Mouse (Mus musculus): Measurements from ENCODE around the gene Enpp7.

The Enpp7 gene

GRCm38 (mm10) chr11:118987999-118988398, at the start of gene Enpp7:
Gene Enpp7, plus strand, starts transcription at chr11:118988188.
- DNase-seq (ENCODE audit: low spot score): no peak

GRCm38 (mm10) chr11:118939731-118940130, 48.3 kb upstream of the Enpp7 start:
- no peak for DNase-seq (ENCODE audit: low spot score)

- no peak for DNase-seq (ENCODE audit: low spot score)
Measured at GRCm38 (mm10) chr11:118940539-118940938, 47.4 kb upstream of the Enpp7 start.

- no peak for DNase-seq (ENCODE audit: low spot score)
Measured at GRCm38 (mm10) chr11:118941268-118941667, 46.7 kb upstream of the Enpp7 start.

- no peak for DNase-seq (ENCODE audit: low spot score)
Measured at GRCm38 (mm10) chr11:118945868-118946267, 42.1 kb upstream of the Enpp7 start.

- DNase-seq (ENCODE audit: low spot score): no peak
Measured at GRCm38 (mm10) chr11:118955016-118955415, 33.0 kb upstream of the Enpp7 start.

- DNase-seq (ENCODE audit: low spot score): no peak
Measured at GRCm38 (mm10) chr11:118957070-118957471, 30.9 kb upstream of the Enpp7 start.

- DNase-seq (ENCODE audit: low spot score): no peak
Measured at GRCm38 (mm10) chr11:118960649-118961048, 27.3 kb upstream of the Enpp7 start.

GRCm38 (mm10) chr11:118962478-118962877, 25.5 kb upstream of the Enpp7 start:
- no peak for DNase-seq (ENCODE audit: low spot score)

- DNase-seq (ENCODE audit: low spot score): no peak
Measured at GRCm38 (mm10) chr11:118963926-118964325, 24.1 kb upstream of the Enpp7 start.

- no peak for DNase-seq (ENCODE audit: low spot score)
Measured at GRCm38 (mm10) chr11:118965078-118965477, 22.9 kb upstream of the Enpp7 start.

- no peak for DNase-seq (ENCODE audit: low spot score)
Measured at GRCm38 (mm10) chr11:118971470-118972034, 16.4 kb upstream of the Enpp7 start.

GRCm38 (mm10) chr11:118972431-118973377, 15.3 kb upstream of the Enpp7 start:
- no peak for DNase-seq (ENCODE audit: low spot score)

- DNase-seq (ENCODE audit: low spot score): no peak
Measured at GRCm38 (mm10) chr11:118974340-118974739, 13.6 kb upstream of the Enpp7 start.

GRCm38 (mm10) chr11:118975427-118975826, 12.6 kb upstream of the Enpp7 start:
- peak; percentile 30 for DNase-seq (ENCODE audit: low spot score)

- no peak for DNase-seq (ENCODE audit: low spot score)
Measured at GRCm38 (mm10) chr11:118975917-118976316, 12.1 kb upstream of the Enpp7 start.

- no peak for DNase-seq (ENCODE audit: low spot score)
Measured at GRCm38 (mm10) chr11:118980388-118980787, 7.6 kb upstream of the Enpp7 start.

GRCm38 (mm10) chr11:118981012-118981776, 6.8 kb upstream of the Enpp7 start:
- peak; percentile 29 for DNase-seq (ENCODE audit: low spot score)

- no peak for DNase-seq (ENCODE audit: low spot score)
Measured at GRCm38 (mm10) chr11:118982593-118983113, 5.3 kb upstream of the Enpp7 start.

GRCm38 (mm10) chr11:118985571-118985970, 2.4 kb upstream of the Enpp7 start:
- DNase-seq (ENCODE audit: low spot score): no peak

GRCm38 (mm10) chr11:118992781-118993180, 4.8 kb downstream of the Enpp7 start:
- no peak for DNase-seq (ENCODE audit: low spot score)

GRCm38 (mm10) chr11:118995448-118995847, 7.5 kb downstream of the Enpp7 start:
- no peak for DNase-seq (ENCODE audit: low spot score)
